Mouse (Mus musculus) heart, postnatal 36 days (tissue): Measurements from ENCODE around the gene Iffo2. TPM values are rescaled to one million over a fixed set of nuclear protein-coding genes. Genes with fewer than 3 reads are reported as not detected.

Experiments
- DNase-seq, 2 experiments: peaks; one replicate each; pipeline ENCODE4 v3.0.0; 2021 to 2022
- intact Hi-C: fragments of 180-260 bp; cut with DNase I; formaldehyde crosslinking; loops from one replicate; pipeline ENCODE4 v1.15.1; 2025
- microRNA-seq, 2 experiments: library from miRNA; unstranded; fragments of <30 nt; microRNA quantifications; one replicate each; pipeline ENCODE4 v1.2.0; 2021; ENCODE audit warnings: borderline number of aligned reads in 2 of 2
- total RNA-seq, 2 experiments: library from RNA; stranded (reverse); gene quantifications; 2 replicates each; pipeline ENCODE4 v1.2.3; 2021

The Iffo2 gene
- total RNA-seq, 2 experiments from 2014 or later = 5.7 to 6.0 TPM

DNA sequence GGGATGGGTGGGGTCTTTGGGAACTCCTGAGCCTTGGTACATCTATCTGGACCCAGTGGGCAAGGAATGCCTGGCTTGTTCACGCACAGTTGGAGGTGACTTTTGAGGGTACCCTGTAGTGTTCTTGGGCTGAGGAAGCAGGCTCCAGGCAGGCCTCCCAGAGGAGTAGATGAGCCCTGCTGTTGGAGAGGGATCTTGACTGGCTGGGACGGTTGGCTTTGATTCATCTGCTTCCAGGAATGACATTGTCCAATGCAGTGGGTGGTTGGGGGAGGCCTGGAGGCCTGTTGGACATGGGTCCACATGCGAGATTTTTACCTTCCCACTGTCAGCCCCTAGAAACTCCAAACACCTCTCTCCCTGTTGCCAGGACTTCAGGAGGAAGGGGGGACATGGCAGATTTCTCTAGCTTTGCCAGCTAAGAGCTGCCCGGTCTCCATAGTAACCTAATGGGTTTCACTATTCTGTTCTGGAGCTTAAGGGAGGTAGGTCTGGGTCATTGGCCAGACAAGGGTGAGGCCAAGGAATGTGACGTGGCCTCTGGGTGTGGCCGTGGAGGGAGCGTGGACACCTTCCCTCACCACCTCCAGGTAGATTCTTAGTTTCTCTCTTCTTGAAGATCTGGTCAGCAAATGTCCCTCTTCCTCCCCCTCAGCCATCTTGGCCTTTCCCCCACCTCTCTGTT, 101.4 kb downstream of the Iffo2 start:
- no peak for DNase-seq
- intact Hi-C loops = no loop called here

DNA sequence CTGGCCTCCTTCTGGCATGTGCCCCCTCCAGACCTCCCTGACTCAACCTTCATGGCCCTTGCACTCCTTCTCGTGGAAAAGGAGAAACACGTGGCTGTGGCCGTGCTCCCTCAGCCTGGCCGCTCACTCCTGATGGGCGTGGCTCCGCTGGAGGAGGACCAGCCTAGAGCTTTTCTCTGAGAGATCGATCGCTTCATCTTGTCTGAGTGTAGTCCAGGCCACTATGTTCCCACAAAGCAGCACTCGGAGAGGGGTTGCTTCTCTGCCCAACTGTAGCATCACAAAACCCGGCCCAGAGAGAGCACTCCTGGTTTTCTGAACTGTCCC, 101.9 kb downstream of the Iffo2 start:
- intact Hi-C loops = no loop called here
- no peak for DNase-seq

DNA sequence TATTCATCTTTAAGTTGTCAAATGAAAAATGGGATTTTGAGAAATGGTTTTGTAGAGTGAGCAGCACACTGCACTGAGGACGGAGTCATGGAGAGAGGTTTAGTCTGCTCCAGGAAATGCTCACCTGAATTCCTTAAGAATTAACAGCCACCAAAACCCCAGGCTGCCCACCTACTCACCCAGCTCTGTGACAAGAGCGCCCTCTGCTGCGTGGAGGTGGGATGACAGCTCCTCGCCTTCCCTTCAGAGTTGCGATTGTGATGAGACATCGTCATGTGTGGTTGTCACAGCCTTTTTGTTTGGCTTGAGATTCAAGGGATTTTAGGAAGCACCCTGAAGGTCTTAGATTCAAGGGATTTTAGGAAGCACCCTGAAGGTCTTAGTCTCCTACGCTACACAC, 106.0 kb downstream of the Iffo2 start:
- intact Hi-C loops = loop anchor here (1.0 to 2.0 kb wide), 2 partner anchors 24 to 166 kb away; no protein-coding TSS in a partner anchor
- DNase-seq = peak; percentile 74 to 85

DNA sequence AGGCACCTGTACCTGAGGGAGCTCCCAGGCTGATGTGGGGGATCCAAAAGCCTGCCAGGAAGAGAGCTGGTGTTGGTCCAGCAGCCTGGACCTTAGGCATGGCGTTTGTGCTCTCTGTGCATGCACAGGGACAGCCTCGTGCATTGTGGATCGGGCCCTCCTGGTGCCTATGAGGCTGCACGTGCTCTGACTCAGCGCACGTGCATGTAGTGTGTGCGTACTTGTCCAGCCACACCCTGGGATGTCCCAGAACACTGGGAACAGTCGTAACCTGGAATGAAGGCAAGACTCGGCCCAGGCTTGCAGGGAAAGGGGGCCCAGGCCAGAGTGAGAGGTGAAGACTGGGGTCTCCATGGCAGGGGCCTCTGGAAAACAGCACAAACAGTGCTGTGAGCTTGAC, 107.5 kb downstream of the Iffo2 start:
- intact Hi-C loops = loop anchor here (2.0 kb wide), 1 partner anchor 25 kb away; no protein-coding TSS in a partner anchor
- no peak for DNase-seq

DNA sequence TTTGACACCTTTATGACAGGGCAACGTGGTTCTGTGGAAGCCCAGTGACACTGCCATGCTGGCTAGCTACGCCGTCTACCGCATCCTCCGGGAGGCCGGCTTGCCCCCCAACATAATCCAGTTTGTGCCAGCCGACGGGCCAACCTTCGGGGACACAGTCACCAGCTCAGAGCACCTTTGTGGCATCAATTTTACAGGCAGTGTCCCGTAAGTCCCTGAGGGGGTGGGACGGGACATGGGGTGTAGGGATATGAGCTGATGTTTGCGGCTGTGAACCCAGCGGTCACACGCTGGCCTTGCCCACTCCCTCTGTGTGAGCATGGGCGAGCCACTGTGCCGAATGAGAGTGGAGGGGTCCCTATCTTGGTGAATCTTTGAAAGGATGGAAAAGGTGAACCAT, 108.0 kb downstream of the Iffo2 start:
- intact Hi-C loops = no loop called here
- no peak for DNase-seq

DNA sequence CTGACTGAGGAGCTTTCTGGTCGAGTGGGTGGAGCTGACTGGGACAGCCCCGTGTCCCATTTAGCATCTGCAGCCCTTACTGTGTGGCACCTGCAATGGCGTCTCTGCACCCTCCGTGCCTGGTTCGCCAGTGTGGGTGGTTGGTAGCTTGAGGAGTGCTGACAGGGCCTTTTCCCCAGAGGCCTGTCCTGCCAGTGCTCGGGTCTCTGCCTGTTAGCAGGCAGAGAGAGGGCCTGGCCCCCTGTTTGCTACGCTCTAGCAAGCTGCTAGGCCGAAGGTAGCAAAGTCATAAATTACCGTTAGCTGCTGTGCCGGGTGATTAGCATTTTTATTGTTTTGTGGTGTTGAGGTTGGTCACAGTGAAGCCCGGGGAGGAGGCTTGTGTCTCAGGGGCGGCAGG, 109.5 kb downstream of the Iffo2 start:
- intact Hi-C loops = no loop called here
- no peak for DNase-seq

DNA sequence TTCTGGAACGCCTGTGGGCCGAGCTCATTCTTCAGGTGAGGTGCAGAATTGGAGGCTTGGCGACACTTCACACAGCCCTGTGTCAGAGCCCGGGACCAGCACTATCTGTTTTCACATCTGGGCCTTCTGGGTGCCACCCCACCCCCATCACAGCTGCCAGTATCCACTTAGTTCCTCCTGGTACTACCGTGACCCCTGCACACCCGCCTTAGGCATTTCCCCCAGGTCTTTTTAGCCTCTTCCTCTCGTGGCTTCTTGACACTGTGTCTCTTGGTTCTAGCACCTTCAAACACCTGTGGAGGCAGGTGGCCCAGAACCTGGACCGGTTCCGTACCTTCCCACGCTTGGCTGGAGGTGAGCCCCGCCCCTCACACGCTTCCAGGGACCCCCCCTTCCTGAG, 110.0 kb downstream of the Iffo2 start:
- DNase-seq = no peak

DNA sequence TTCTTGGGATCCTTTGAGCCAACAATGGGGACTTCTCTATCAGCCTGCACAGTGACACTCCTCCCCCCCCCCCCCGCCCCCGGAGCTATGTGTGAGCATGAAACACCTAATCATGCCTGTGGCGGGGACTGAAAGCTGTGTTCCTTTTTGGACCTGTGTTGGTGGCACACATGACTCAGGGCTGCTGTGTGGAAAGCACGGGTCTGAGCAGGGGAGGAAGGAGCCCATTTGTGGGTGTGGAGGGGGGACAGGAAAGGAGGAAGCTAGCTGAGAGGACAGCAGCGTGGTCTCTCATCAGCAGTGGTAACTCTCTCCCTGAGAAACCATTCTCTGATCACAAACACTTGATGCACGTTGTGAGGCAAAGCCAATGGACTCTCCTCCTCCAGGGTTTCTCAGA, 110.4 kb downstream of the Iffo2 start:
- DNase-seq = no peak
- intact Hi-C loops = no loop called here

More for the DNA sequence above, 110.0 kb downstream of the Iffo2 start:
- intact Hi-C loops = no loop called here

DNA sequence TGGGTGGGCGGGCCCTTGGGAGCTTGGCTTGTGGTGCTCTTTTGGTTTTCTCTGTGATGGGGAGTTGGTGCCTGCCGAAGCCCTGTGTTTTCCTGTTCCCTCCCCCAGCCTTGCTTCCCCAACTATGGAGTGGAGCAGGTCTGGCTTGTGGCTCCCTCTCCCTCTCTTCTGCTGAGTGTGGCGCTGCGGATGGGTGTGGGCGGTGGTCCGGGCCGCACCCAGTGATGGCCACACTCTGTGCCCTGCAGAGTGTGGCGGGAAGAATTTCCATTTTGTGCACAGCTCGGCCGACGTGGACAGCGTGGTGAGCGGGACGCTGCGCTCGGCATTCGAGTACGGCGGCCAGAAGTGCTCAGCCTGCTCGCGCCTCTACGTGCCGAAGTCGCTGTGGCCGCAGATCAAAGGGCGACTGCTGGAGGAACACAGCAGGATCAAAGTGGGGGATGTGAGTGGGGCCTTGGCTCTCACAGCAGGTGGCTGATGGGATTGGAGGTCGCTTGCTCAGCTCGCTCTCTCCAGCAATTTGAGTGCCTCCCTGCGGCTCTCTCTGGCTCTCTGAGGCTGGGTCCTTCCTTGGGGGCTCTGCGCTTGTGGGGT, 111.6 kb downstream of the Iffo2 start:
- intact Hi-C loops = no loop called here
- DNase-seq = no peak

DNA sequence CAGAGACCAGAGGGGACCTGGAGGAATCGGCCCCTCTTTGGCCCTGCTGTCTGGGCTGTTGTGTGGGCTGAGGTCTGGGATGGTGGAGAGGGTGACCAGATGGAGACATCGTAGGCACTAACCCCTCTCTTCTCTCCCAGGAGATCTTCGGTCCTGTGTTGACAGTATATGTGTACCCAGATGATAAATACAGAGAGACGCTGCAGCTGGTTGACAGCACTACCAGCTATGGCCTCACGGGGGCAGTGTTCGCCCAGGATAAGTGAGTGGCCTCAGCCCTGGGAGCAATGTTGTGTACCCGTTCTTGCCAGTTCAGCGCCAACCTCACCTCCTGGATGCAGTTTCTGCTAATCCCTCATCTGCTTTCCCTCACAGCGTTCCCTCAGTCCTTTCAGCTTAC, 113.6 kb downstream of the Iffo2 start:
- intact Hi-C loops = loop anchor here (1.0 kb wide), 2 partner anchors 26 to 214 kb away; no protein-coding TSS in a partner anchor

DNA sequence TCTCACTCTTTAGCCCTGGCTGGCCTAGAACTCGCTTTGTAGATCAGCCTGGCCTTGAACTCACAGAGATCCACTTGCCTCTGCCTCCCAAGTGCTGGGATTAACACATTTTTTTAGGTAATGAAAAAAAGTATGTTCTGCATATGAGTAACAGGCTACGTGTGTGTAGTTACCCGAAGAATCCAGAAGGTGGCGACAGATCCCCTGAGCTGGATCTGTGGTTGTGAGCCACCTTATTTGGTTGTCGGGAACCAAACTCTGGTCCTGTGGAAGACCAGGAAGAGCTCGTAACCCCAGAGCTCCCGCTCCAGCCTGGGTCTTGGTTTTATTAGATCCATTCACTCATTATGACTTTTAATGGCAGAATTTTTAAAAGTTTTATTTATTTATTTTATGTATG, 116.6 kb downstream of the Iffo2 start:
- intact Hi-C loops = no loop called here

More for the DNA sequence above, 113.6 kb downstream of the Iffo2 start:
- DNase-seq = peak; percentile 76 to 82

DNA sequence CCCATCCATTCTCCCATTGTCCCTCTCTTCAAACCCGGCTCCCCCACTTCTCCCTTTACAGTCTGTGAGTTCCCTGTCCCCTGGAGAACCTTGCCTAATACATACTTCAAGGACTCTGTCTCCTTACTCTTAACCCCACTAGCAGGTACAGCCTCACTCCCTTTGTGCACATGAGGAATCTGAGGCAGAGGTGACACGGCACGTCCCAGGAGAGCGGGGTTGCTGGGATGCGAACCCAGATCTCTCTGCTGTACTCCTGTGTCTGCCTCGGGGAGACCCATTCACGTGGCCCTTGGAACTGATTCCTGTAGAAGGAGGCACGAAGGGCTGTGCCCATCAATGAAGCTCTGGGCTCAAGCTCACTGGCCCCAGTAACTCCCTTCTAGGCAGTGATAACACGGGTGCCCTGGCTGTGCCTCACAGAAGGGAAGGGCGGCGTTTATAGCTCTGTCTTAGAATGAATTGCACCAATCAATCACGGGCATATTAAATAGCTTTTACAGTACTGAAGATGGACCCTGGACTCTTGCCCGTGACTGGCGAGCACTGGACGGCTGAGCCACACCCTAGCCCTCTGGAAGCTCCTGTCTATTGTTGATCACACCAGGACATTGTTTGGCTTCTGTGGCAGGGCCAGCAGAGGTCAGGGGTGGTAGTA, 119.9 kb downstream of the Iffo2 start:
- no peak for DNase-seq
- intact Hi-C loops = no loop called here

More for the DNA sequence above, 116.6 kb downstream of the Iffo2 start:
- no peak for DNase-seq

DNA sequence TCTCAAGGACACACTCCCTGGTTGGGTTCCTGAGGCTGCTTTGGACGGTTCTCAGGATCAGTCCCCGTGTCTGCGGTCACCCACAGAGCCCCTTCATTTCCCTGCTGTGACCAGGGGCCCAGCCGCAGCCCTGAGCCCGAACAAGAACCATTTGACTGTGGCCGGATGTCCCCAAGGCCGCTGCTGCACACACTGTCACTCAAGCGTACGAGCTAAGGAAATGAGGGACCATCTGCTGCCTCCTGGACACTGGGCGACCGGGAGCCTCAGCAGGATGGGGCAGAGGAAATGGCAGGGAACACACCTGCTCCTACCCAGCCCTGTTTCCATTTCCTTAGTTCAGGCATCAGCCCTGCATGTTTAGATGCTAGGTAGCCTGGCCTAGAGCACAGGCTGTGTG, 120.6 kb downstream of the Iffo2 start:
- no peak for DNase-seq
- intact Hi-C loops = no loop called here

DNA sequence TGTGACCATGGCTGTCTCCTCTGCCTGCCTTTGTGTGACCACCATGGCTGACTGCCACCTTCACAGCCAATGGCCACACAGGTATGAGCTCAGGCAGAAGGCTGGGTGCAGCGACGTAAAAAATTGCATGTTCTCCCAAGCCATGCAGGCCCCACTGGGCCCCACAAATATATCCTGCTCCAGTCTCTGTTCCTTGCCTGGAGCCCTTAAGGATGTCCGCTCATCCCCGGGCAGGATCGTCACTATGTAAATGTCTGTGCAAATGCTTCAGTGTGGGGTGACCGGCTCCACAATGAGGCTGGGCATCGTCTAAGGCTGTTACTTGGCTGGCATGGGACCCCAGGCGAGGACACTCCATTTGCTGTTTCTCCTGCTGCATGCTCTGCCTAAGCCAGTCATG, 122.9 kb downstream of the Iffo2 start, which contains the start of gene Tas1r2:
Gene Tas1r2, plus strand, starts transcription at position 301 of the 400 bp plus-strand sequence.
- intact Hi-C loops = no loop called here
- DNase-seq = no peak

DNA sequence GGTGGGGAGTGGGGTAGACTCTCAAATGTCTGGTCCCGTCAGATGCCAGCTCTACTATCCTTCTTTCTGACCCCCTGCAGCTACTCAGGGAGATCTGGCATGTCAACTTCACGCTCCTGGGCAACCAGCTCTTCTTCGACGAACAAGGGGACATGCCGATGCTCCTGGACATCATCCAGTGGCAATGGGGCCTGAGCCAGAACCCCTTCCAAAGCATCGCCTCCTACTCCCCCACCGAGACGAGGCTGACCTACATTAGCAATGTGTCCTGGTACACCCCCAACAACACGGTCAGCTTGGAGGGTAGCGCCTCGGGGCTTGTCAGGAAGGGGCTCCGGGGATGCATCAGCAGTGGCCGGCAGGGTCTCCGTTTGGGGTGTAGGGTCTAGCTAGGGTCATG, 131.5 kb downstream of the Iffo2 start:
- intact Hi-C loops = no loop called here
- DNase-seq = no peak

DNA sequence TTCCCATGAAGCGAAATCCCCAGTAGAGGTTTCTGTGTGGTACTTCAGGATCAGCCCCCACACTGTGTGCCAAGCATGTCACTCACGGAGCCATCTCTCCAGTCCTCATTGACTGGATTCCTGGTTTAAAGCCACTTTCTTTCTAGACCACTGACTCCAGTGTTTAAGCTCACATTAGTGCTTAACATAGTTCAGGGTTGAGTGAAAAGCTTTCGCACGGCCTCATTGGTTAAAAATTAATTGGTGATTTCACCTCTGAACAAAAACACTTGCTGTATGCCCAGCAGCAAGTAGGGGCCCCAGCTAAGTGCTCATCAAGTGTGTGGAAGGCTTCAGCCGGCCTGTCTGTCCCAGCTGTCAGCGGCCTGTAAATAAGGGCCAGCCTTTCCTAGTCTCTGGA, 137.3 kb downstream of the Iffo2 start:
- intact Hi-C loops = no loop called here

DNA sequence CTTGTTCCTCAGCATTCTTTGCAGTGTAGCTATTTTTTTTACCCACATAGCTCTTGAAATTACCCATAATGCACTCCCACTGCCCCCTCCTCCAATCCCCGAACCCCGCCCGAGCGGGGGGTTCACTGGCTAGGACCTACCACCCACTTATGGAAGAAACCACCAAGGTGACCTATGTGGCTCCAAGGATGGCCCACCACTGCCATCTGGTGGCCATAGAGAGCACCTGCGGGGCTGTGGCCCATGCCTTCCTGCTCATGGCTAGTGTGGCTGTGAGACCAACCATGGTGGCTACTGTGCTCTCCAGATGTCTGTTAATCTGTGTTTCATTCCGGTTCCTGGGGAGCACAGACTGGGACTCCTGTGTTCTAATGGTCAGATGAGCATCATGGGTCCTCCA, 139.5 kb downstream of the Iffo2 start:
- intact Hi-C loops = loop anchor here (1.0 kb wide), 1 partner anchor 26 kb away; no protein-coding TSS in a partner anchor
- peak; percentile 44 to 68 for DNase-seq

More for the DNA sequence above, 137.3 kb downstream of the Iffo2 start:
- no peak for DNase-seq

Small RNA genes within 50 kb of the gene (microRNA-seq; reads per million reads assigned to microRNA genes)
- 0 reads per million in 2 experiments for gene Gm25571
- 0 to 0.67 reads per million in 2 experiments for gene Mir7020

Other genes starting within 250 kb of the Iffo2 start
- 1 to 10 TPM; 6.4 to 7.4 TPM for gene Pqlc2, start 219.8 kb upstream of the Iffo2 start, total RNA-seq
- 10 to 100 TPM; 52.5 to 53.3 TPM for gene Akr7a5, start 219.8 kb upstream of the Iffo2 start, total RNA-seq
- 10 to 100 TPM; 26.8 to 28.6 TPM for gene Mrto4, start 178.0 kb upstream of the Iffo2 start, total RNA-seq
- gene Emc1, start 178.0 kb upstream of the Iffo2 start, total RNA-seq = 10 to 100 TPM; 50.2 to 50.6 TPM
- gene Ubr4, start 177.9 kb upstream of the Iffo2 start, total RNA-seq = 100 to 1,000 TPM; 107 to 109 TPM
- not detected for gene Gm21969, start 72.6 kb downstream of the Iffo2 start, total RNA-seq
- 10 to 100 TPM; 73.7 to 76.3 TPM for gene Aldh4a1, start 92.3 kb downstream of the Iffo2 start, total RNA-seq
- gene Tas1r2, start 123.0 kb downstream of the Iffo2 start, total RNA-seq = not detected